Mouse (Mus musculus): ENCODE data around the gene Trim2.

The Trim2 gene

DNA sequence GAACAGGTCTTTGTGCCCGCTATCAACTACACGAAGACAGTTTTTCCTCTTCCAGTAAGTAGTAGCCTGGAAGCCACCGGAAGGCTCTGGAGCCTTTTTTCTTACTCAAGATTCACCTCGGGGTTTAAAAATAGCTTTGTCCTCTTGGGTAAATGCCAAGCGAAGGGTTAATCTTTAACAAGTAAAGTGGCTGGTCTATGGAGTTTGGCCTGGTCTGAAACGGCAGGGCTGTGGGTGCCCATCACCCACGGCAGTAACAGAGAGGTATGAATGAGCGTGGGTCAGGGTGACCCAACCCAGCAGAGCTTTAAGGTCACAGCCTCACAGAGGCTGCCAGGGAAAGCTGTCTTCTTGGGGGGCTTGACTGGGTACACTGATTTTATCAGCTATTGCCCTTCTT is 23.2 kb downstream of the Trim2 start:
- no peak for DNase-seq

DNA sequence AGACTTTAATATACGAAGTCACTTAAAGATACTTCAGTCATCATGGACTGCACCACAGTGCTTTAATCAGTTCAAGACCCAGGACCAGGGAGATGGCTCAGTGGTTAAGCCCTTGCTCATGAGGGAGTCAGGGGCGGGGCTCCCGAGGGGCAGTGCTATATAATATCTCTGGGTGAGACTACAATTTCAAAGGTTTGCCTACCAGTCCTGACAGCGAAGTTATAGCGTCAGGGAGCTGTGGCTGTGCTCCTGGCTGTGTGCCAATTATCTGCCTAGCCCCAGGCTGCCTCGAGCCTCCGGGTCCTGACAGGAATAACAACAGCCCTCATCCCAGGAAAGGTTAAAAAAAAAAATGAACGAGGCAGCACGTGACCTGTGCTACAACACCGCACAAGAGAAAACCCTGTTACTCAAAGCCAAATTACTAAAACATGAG is 24.7 kb downstream of the Trim2 start:
- no peak for DNase-seq

DNA sequence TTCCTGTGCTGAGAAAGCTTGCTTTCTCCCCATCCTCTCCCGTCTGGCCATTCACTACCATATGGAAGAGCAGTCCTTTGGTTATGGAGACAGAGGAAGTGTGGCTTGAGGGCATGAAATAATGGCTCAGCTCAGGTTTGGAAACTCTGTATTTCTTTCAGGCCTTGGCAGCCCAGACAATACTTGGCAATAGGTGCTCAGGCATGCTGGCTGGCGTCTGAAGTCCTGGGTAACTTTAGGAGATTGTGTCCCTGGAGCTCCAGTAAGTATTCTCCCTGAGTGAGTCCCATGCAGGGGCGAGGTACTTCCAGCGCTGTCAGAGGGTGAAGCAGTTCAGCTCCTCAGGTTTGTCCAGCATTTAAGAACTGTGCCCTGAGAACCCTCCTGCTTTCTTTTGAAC is 27.9 kb downstream of the Trim2 start:
- no peak for DNase-seq

DNA sequence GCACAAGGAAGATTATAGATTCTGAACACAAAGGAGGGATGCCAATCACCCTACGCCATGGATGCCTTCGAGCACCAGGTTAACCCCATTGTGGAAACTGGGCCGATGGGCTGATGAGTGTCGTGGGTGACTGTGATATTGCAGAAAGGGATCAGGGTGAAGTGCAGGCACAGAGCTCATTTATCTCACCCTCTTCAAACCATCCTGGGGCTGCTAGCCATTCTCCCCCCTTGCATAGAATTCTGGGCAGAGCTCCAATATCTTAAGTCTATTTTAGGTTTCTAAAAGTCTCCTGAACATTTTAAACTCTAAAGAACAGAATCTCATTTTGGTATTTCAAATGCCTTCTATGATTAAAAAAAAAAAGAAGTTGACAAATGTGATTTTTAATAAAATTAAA is 31.6 kb downstream of the Trim2 start:
- no peak for DNase-seq

DNA sequence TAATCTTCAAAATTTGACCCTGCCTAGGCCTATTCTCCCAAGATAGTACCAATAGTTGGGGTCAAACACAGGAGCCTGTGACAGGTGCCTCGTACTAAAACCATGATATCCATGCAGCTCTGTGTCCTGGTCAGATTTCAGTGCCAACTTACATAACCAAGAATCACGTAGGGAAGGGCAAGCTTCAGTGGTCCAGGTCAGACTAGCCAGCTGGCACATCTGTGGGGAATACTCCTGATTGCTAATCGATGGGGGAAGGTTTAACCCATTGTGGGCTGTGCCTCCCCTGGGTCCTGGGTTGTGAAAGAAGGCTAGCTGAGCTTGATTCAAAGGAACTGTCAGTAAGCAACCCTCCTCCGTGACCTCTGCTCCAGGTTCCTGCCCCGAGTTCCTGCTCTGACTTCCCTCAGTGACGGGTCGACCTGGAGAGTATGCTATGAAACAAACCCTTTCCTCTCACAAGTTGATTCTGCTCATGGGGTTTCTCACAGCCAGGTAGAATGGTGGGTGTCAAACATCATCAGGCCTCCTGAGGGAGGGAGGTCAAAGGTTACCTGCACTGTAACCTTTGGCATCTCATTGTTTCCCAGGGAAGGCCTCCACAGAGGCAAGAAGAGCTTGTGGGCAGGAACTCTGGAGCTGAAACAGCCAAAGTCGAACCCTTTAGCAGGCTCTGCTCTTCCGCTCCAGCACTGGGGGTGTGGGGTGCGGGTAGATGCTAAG is 34.2 kb downstream of the Trim2 start:
- DNase-seq, result no peak

DNA sequence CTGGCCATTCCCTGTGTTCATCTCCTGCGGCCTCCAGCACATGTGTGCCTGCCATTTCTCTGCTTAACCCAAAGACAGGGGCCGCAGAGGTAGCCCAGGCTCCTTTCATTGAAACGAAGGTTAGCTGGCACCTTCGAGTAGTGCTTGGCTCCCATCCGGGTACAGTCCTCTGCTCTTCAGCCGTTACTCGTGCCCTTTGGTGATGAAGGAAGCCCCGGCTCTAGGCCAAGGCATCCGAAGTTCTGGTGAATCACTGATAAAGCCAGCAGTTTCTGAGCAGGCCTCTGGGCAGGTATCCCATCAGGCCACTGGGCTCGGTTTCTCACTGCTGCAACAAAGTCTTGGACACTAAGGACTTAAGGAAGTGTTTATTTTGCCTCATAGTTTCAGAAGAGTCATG is 34.9 kb downstream of the Trim2 start:
- DNase-seq, result no peak

DNA sequence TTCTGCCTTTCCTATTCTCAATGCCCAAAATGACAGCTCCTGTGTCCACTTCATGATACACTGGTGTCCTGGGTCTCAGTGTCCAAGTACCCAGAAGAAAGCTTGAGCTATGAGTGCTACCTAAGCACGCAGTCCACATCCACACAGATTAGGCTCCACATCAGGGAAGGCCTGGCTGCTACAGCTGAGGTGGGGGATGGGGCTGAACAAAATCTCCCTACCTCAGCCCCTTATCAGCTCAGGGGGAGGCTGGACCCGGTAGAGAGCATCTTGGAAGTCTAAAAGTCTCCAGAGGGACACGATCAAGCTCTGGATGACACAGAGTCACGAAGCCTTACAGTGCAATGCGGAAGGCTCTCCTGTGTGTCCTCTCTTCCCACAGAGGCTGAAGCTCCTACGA is 35.6 kb downstream of the Trim2 start:
- DNase-seq, result no peak

DNA sequence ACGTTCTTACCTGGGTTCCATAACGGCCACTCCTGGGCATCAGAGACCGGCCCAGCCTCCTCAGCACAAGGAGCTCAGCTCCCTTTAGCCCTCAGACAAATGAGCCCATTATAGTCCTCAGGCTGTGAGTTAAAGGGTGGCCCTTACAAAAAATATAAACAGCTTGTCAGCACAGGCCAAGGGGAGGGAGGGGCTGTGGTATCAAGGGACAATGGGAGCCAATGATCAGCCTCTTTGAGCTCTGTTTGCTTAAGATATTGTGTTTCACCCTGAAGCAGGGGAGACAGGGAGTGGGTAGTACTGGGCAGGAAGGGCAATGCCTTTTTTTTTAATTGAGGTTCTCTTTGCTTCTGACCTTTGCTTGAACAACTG is 36.1 kb downstream of the Trim2 start:
- no peak for DNase-seq

DNA sequence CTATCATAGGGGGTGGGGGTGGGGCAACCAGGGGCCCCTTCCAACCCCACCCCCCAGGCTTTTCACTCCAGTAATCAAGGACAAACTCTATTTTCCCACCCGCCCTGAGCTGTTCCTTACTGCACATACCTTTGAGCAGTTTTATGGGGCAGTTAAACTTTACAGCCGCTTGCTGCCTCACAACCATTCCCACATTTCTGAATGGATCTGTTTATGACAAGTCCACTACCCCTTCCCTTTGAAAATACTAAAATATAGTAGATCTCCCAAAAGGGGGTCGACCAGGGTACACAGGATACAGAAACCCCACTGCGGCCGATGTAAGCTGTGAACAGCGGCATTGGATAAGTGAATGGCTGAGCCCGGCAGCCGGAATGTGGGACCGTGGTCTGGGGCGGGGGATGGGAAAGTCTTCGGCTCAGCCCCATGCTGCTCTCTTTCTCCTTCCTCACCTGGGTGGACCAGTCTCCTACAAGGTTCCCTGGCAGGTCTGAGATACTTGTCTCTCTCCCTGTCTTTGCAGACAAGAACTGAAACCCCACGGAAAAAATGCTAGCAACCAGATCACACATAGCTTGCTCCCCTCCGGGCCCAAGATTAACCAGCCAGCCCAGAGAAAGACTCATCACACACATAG is 36.6 kb downstream of the Trim2 start:
- DNase-seq, result no peak

DNA sequence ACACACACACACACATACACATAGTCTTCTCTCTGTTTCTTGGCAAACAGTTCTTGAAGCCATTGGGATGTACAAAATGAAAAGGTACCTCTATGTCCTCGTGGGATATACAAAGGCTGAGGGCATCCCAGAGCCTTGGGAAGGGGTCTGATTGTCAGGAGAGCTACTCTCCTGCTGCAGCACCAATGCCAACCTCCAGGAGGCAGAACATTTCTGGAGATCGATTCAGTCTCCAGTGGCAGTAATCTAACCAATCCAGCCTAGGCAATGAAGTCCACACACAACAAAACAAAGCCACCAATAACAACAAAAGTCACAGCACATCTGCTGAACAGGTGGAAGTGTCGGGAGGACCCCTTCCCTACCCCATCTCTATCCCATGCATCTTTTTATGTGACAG is 38.2 kb downstream of the Trim2 start:
- DNase-seq, result no peak

DNA sequence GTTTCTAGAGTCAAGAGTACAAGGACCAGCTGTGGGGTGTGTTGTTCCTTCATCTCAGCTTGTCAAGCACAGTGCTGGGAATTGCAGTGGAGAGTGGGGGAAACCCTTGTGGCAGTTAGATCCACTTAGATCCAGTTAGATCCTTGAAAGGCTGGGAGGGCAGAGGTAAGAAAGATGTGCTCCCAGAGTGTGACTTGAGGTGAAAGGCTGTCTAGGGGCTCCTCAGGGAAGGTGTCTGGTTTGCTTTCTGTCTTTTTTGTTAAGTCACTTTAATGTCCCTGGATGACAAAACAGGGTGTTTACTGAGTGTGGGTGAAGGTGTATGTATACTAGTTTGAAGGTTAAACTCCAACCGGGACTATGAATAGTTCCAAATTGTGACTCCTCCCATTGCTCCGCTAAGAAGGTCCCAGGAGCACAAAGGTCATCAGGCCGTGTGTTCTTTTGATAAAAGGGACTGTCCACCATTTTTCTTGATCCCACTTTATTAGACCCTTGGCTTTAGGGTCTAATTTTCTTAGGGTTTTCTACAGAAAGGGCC is 40.2 kb downstream of the Trim2 start:
- no peak for DNase-seq

DNA sequence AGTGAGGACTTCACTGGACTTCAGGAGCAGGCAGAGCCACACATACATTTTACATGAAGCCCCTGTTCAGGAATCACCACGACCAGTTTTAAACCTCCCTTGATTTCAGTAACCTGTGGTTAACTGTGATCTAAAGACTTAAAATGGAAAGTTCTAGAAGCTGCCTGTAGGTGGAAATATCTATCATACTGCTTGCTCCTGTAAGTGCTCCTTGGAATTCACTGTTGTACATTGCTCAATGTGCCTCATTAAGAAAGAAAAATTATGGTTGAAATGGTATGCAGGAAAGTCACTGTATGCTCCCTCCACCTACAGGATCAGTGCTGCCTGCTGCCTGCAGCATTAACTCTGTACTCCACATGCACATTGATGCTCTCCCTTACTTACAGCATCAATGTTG is 41.6 kb downstream of the Trim2 start:
- no peak for DNase-seq

DNA sequence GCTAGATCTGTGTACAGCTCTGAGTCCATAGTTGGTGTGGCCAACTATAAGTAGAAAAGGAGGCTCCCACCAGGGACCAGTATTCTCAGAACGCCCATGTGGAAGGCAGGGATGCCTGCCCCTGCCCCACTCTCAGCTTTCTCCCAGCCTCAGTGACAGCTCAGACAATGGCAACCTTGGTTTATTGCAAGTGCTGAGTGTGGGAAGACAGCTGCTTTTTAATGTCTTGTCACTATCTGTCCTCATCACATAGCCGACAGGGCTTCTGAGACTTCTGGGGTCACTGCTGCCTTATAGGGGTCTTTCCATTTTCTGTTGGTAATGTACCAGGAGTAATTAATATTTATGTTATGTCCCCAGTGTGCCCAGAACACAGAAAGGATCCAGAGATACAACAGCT is 42.3 kb downstream of the Trim2 start:
- DNase-seq, result no peak

DNA sequence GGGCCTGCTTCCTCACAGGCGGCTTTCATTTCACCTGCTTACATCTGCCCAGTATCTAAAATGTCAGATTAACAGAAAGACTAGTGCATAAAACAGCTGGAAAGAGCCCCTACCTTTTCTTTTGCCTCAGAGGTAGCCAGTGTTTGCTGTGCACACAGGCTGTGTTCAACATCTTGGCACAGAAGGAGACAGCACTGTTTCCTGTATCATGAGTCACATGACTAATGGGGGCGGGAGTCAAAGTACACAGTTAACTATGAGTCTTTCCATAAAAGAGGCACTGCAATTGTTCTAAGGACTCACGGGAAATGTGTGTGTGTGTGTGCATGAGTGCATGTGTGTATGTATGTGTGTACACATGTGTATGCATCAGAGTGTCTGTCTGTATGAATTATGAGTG is 43.9 kb downstream of the Trim2 start:
- no peak for DNase-seq

DNA sequence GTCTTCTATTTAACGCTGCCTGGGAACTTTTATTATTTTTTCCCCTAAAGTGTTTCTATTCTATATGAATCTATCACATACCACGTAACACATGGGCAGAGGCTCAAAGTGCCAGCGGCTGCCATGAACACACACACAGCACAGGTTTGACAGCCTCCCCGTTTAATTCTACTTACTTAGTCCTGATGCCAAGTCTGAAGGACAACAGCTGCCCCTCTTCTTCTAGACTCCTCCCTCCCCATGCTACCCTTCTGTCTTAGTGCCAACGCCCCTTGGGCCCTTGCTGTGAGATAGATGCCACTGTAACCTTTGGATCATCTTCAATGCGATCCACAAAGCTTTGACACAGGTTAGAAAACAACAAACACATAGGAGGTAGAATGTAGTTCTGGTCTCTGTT is 44.8 kb downstream of the Trim2 start:
- no peak for DNase-seq

DNA sequence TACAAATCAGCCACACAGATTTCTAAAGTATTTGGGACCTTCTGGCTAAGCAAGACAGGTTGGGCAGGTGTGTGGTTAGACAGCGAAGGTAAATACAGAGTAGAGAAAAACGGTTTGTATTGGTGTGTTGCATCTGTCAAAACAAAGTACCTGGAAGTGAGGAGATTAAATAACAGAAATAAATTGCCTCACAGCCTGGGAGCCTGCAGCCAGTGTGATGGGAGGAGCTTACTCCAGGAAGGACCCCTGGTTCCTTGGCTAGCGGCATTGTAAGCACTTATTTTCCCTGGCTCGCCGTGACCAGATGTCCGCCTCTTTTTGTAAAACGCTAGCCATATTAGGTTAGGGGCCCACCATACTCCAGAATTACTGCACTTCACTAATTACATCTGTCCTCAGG is 45.8 kb downstream of the Trim2 start:
- DNase-seq, result no peak

DNA sequence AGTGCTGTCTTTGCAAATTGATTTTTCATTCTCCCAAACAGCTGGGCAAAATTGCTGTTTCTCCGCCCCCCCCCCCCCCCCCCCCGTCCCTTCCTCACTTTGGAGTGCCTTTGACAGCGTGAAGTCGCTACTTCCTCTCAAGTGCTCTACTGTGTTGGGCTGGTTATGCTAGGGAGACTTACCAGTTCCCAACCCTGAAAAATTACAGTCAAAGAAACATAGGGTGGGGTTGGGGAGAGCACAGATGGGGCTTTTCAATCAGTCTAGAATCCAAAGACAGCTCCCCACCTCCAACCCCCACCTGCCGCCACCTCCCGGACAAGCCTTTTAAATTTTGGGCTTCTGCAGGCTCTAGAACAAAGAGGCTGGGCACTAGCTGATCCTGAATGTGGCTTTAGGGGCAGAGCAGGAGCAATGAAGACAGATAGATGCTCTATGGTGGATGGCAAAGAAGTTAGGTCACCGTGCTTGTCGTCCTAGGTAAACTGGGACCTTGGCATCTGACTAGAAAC is 46.6 kb downstream of the Trim2 start:
- DNase-seq, result peak; percentile 29

DNA sequence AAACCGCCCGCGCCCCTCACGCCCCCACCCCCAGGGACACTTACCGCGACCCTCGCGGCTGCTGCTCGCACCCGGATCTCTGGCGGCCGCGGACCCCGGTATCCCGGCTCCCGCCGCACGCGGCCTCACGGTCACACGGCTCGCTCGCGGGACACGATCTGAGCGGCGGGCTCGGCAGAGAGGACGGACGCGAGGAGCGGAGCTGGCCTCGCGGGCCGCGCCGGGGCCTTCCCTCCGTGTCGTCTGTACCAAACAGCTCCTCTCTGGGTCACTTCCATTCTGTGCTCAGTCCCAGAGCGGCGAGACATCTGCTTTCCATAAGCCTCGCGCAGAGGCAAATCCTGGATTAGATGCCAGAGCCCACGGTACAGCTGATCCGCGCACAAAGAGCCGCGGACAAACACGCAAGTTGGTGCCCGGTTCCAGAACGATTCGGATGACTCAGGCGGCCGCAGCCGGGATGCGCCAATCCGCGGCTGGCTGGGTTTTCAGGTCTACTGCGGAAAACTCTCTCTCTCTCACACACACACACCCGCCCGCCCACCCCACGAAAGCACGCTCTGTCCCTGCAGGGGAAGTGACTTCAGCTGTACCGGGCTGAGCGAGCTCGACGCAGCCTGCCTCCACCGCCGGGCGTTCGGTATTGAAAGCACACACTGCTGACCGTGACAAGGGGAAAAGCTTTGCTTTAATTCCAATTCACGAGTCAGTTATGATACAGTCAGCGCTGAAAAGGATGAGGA is 47.2 kb downstream of the Trim2 start:
- DNase-seq, result peak; percentile 72

DNA sequence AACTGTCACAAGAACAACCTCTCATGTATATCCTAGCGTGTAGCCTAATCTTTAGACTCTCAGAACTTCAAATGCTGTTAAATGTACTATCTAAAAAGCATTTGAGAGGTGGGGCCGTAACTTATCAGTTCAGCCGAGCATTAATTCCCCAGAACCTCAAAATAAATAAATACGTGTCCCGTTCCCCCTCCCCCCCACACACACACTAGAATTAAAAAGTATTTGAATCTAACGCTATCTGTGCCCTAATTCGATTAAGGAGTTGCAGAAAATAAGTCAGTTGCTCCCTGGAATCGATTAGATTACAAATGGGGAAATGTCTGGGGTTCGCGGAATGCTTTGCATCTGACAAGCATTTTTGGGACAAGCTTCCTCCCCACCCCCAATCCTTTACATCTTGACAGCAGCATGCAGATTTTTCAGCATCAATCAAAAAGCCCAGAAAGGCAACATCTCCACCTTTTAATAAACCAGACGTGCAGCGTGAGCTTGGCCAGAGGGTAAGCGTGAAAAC is 48.1 kb downstream of the Trim2 start:
- DNase-seq, result peak; percentile 20

DNA sequence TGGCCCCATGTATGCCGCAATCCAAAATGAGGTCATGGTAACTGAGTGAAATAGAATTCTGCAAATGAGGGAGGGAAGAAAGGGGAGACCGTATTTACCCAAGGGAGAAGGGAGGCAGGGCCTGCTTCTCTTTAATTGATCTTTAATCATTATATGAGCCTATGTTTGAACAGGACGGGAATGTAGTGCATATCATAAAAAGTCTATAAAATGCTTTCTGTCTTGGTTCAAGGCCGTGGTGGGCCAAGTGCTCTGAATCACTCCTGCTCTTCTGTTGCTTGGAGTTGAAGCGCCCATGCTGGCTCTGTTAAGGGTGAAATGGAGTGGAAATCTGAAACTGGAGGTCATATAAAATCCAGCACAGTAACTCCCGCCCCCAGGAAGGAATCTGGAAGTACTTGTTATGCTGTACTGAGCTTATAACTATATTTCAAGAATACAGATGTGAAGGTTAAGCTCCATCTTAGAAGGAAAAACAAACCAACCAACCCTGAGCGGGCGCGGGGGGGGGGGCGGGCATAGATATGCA is 48.6 kb downstream of the Trim2 start:
- no peak for DNase-seq

DNA sequence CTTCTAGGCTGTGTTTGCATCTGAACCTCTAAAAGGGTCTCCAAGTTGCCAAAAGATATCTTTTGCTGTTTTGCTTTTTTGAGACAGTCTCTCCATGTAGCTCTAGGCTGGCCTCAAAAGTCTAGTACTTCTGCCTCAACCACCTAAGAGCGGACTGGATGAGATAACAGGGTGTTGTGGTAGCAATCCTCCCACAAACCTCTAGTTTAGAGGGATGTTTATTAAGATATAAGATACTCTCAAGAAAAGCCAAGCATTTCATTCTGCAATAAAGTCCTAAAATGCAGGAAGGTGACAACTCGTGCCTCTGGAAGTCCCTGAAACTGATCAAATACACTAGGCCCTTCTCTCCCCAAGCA is 52.2 kb downstream of the Trim2 start:
- no peak for DNase-seq

DNA sequence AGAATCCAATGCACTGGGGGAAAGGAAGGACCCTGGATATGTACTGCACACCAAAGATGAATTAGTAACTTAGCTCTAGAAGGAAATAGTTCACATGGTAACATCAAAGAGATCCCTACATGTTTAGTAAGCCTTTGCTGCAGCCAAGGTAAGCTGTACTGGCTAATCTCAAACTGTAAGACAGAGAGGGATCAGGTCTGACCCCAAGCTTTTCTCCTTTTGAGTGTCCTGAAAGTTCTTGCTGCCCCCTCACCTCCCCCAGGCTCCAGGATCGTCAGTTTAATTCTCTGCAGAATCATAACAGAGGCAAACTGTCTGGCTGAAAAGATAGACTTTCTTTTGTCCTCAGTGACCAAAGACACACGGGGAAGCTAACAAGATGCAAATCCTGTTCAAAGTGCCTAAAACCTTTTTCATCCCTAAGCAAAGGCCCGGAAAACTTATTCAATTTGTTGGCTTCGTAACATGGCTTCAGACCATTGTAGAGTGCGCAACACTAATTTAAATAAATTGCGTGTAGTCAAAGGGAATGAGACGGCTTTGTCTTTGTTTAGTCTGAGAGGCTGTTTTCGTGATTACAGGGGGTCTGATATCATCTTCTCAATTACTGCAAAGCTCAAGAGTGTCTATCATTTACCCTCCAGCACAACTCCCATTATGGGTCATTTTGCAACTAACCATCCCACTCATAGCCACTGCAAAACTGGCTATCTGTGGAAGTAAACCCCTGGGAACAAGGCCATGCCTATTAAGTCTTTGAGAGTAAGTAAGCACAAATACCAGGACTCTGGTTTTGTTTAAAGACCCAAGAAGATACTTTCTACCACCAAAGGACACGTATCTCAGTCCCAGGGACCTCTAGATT is 52.8 kb downstream of the Trim2 start:
- no peak for DNase-seq

All from cerebellum, adult 9-11 months (tissue).